Mouse (Mus musculus): ENCODE results near the gene Ccdc181. TPM values are rescaled to one million over a fixed set of nuclear protein-coding genes. Genes with fewer than 3 reads are reported as not detected.

Ccdc181 gene
- polyA plus RNA-seq, 1 experiment from 2014 or later: 7.6 TPM

DNA sequence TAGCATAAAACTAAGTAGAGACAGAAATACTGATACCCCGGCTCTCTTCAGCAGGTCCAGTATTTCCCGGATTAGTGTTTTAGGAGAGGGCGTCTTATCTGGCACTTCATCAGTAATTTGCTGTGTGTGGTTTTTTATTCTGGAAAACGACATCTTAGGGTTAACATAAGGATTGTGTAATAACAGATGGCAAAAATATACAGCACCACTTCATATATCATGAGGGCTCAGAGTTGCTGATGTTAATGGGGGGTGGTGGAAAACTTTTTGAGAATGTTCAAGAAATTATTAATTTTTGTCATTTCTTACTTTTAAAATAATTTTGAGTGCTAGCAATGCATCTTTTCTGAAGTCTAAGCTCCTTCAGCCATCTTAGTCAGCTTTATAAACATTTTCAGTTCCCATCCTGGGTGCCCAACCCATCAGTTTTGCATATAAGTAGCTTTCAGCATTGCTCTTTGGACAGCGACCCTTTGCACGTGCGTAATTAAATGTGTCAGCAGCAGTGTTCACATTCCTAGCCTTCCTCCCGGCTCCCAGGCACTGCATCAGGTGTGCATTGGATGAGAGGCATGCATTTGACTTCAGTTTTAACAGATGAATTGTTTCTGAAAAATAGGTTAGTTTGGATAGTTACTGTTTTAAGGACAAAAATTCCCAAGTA is 47.7 kb downstream of the Ccdc181 start:
- WGBS: 76% methylated on average over 8 of the region's 8 CpGs
- Histone ChIP-seq H3K36me3 (no peaks in the 10 kb centered on the region), H3K4me1 (peaks cover 25% of the 10 kb centered on the region), H3K4me3 (no peak overlapping the region), H3K27ac (no peak overlapping the region), H3K27me3 (ENCODE audit: insufficient read depth, poor library complexity, severe bottlenecking) (no peaks in the 10 kb centered on the region), H3K9me3 (no peaks in the 10 kb centered on the region)
- DNase-seq (ENCODE audit: low spot score): no peak

DNA sequence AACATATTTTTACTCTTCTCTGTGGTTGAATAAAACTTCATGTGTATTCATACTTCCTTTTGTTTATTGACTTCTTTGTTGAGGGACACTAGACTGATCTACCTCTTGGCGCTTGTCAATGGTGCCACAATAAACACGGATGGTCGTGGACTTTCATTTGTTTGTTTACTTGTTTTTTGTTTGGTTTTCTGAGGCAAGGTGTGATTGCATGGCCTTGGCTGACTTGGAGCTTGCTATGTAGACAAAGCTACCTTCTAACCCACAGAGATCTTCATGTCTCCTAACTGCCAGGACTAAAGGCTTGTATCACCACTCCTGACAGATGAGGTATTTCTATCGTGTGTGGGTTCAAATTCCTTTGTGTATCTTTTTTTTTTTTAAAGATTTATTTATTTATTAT is 48.8 kb downstream of the Ccdc181 start:
- H3K27ac ChIP-seq: no peak overlapping the region
- WGBS: 90% methylated on average over 4 of the region's 4 CpGs
- H3K4me3 ChIP-seq: no peak overlapping the region
- H3K36me3 ChIP-seq: peaks cover 11% of the 10 kb centered on the region; the same call in 1 of the 2 replicates
- no peaks in the 10 kb centered on the region for H3K27me3 ChIP-seq (ENCODE audit: insufficient read depth, poor library complexity, severe bottlenecking)
- H3K9me3 ChIP-seq: no peaks in the 10 kb centered on the region
- DNase-seq (ENCODE audit: low spot score): no peak
- H3K4me1 ChIP-seq: peaks cover 22% of the 10 kb centered on the region

DNA sequence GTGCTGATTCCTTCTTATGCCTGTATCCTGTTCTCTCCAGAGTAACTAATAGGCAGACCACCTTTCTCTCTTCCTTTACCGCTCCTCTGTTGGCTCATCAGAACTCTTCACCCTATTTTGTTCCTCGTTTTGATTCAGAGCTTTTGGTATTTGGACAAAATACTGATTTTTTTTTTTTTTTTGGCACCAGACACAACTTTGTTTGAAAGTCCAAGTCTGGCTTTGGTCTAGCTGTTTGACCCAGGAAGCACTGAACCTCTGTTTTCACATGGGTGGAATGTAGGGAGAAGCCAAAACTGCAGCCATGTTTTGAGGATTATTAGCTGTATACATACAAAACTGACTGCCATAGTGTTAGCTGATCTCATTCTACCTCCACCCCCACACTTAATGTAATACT is 49.5 kb downstream of the Ccdc181 start:
- H3K36me3 ChIP-seq: peaks cover 12% of the 10 kb centered on the region; the same call in 1 of the 2 replicates
- no peaks in the 10 kb centered on the region for H3K9me3 ChIP-seq
- no peak overlapping the region for H3K27ac ChIP-seq
- peaks cover 17% of the 10 kb centered on the region for H3K4me1 ChIP-seq
- DNase-seq (ENCODE audit: low spot score): no peak
- H3K27me3 ChIP-seq (ENCODE audit: insufficient read depth, poor library complexity, severe bottlenecking): no peaks in the 10 kb centered on the region
- WGBS: 91% methylated on average over 2 of the region's 2 CpGs
- H3K4me3 ChIP-seq: no peak overlapping the region

DNA sequence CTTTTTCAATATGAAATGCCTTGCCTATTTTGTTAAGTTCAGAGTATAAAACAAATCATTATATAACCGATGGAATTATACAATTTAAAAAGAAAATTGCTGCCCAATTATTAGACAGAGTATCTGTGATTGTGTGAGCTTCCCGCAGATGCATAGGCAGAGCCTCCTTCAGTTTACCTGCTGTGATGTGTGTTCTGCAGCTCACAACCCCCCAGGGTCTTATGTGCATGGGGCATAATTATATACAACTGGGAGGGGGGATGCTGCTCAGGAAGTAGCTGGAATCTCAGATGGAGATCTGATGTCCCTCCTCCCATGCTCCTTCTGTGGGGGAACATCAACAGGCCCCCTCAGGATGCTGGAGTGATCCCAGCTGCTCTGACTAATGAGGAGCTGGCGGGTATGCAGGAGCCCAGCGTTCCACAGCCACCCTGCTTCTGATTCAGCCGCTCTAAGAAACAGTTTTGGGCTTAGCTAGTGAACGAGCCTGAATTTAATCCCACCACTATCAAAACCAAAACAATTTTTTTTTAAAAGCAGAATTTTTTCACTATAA is 51.3 kb downstream of the Ccdc181 start:
- Histone ChIP-seq H3K4me3 (no peak overlapping the region), H3K27me3 (ENCODE audit: insufficient read depth, poor library complexity, severe bottlenecking) (no peaks in the 10 kb centered on the region), H3K36me3 (peaks cover 21% of the 10 kb centered on the region), H3K4me1 (peaks cover 5% of the 10 kb centered on the region; the same call in 1 of the 2 replicates), H3K27ac (no peak overlapping the region), H3K9me3 (no peaks in the 10 kb centered on the region)
- WGBS: 74% methylated on average over 6 of the region's 6 CpGs
- no peak for DNase-seq (ENCODE audit: low spot score)

DNA sequence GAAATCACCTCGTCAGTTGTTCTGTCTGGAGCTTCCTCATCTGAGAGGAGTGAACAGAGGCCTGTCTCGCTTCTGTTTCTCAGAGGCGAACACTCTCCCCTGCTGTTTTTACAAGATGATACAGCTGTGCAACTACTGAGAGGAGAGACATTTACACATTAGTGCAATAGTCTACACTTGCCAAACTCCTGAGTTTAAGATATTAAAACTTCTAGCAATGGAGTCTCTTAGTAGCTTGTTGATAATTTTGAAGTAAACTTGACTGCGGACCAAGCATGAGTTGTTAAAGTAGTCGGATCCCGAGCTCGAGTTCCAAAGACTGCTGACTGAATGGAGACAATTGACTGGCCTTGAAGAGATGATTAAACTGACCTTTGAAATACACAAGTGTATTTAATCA is 52.4 kb downstream of the Ccdc181 start:
- Histone ChIP-seq H3K36me3 (peaks cover 21% of the 10 kb centered on the region), H3K4me3 (no peak overlapping the region)
- 82% methylated on average over 7 of the region's 7 CpGs for WGBS

DNA sequence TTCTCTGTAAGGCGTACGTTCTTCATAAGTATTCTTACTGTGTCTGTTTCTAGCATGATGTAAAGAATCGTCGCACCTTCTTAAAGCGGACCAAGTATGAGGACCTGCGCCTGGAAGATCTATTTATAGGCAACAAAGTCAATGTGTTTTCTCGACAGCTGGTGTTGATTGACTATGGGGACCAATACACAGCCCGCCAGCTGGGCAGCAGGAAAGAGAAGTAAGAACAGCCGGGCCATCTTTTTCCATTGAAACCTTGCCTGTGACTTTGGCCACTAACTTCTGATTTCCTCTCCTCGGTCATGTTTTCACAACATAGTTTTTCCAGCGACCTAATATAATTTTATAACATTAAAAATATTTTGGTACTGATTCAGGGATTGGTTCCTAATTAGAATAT is 57.2 kb downstream of the Ccdc181 start:
- 68% methylated on average over 11 of the region's 11 CpGs for WGBS
- no peak overlapping the region for H3K27ac ChIP-seq
- no peak for DNase-seq (ENCODE audit: low spot score)
- H3K4me1 ChIP-seq: no peaks in the 10 kb centered on the region
- no peak overlapping the region for H3K4me3 ChIP-seq
- no peaks in the 10 kb centered on the region for H3K9me3 ChIP-seq
- H3K36me3 ChIP-seq: peaks cover 36% of the 10 kb centered on the region
- no peaks in the 10 kb centered on the region for H3K27me3 ChIP-seq (ENCODE audit: insufficient read depth, poor library complexity, severe bottlenecking)

More for the DNA sequence above, 52.4 kb downstream of the Ccdc181 start:
- H3K4me1 ChIP-seq: no peaks in the 10 kb centered on the region
- H3K27me3 ChIP-seq (ENCODE audit: insufficient read depth, poor library complexity, severe bottlenecking): no peaks in the 10 kb centered on the region
- no peak overlapping the region for H3K27ac ChIP-seq
- H3K9me3 ChIP-seq: no peaks in the 10 kb centered on the region
- DNase-seq (ENCODE audit: low spot score): no peak

DNA sequence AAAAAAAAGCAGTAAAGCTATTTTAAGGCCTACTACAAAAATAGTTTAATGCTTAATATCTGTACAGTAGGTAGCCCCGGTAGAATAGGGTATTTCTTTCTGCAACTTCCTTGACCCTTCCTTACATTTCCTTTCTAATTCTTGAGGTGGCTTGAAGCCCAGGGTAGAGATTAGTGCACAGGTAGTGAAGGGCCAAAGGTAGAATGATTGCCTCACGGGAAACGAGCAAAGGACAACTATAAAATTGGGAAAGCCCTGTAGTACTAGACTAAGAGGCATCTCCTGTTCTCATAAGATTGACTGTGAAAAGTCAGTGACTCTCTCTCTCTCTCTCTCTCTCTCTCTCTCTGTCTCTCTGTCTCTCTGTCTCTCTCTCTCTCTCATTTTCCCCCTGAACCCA is 60.0 kb downstream of the Ccdc181 start:
- Histone ChIP-seq H3K27me3 (ENCODE audit: insufficient read depth, poor library complexity, severe bottlenecking) (no peaks in the 10 kb centered on the region), H3K36me3 (peaks cover 21% of the 10 kb centered on the region), H3K4me3 (no peak overlapping the region), H3K27ac (no peak overlapping the region), H3K4me1 (no peaks in the 10 kb centered on the region), H3K9me3 (no peaks in the 10 kb centered on the region)
- WGBS: 88% methylated on average over 3 of the region's 3 CpGs
- no peak for DNase-seq (ENCODE audit: low spot score)

DNA sequence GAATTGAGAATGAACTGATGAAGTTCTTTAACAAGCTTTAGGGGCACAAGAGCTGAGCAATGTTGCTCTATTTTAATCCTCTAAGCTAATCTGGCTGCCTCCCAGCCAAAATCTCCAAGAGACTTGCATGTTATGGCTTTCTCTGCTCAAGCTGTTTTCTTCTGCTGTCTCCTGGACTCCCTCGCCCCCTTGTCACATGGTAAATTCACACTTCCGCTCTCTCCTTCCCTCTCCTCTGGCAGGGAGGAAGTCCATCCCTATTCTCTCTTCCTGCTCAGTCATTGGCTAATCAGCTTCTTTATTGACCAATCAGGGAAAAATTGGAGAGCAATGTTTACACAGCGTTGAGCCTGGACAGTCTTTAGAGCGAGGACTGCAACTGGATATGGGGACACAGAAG is 60.5 kb downstream of the Ccdc181 start:
- Histone ChIP-seq H3K9me3 (no peaks in the 10 kb centered on the region), H3K36me3 (peaks cover 18% of the 10 kb centered on the region), H3K27me3 (ENCODE audit: insufficient read depth, poor library complexity, severe bottlenecking) (no peaks in the 10 kb centered on the region), H3K4me3 (no peak overlapping the region), H3K27ac (no peak overlapping the region), H3K4me1 (no peaks in the 10 kb centered on the region)
- no peak for DNase-seq (ENCODE audit: low spot score)
- 84% methylated on average over 4 of the region's 4 CpGs for WGBS

Other genes with a start within 250 kb of the Ccdc181 start
- gene Sele, start 227.4 kb upstream of the Ccdc181 start, polyA plus RNA-seq (2016; fragmentation: Nextera tagmentation; extraction: Ambion mirVana): 0.12 TPM in 1 of 2 replicates, not detected in the other
- not detected in 2 replicates for gene Sell, start 213.6 kb upstream of the Ccdc181 start, polyA plus RNA-seq (2016; fragmentation: Nextera tagmentation; extraction: Ambion mirVana)
- 0.06 and 0.13 TPM in 2 replicates for gene Selp, start 160.3 kb upstream of the Ccdc181 start, polyA plus RNA-seq (2016; fragmentation: Nextera tagmentation; extraction: Ambion mirVana)
- 0.54 and 0.95 TPM in 2 replicates for gene F5, start 123.7 kb upstream of the Ccdc181 start, polyA plus RNA-seq (2016; fragmentation: Nextera tagmentation; extraction: Ambion mirVana)
- 10.2 and 11.2 TPM in 2 replicates for gene Slc19a2, start 26.5 kb upstream of the Ccdc181 start, polyA plus RNA-seq (2016; fragmentation: Nextera tagmentation; extraction: Ambion mirVana)
- 21.1 and 27.4 TPM in 2 replicates for gene Nme7, start 28.5 kb downstream of the Ccdc181 start, polyA plus RNA-seq (2016; fragmentation: Nextera tagmentation; extraction: Ambion mirVana)
- 29.4 and 31.3 TPM in 2 replicates for gene Blzf1, start 31.9 kb downstream of the Ccdc181 start, polyA plus RNA-seq (2016; fragmentation: Nextera tagmentation; extraction: Ambion mirVana)
- gene Atp1b1, start 182.8 kb downstream of the Ccdc181 start, polyA plus RNA-seq (2016; fragmentation: Nextera tagmentation; extraction: Ambion mirVana): 181 and 298 TPM in 2 replicates